Mouse (Mus musculus): ENCODE data around the gene Agr2. TPM values are rescaled to one million over a fixed set of nuclear protein-coding genes. Genes with fewer than 3 reads are reported as not detected.

Gene Agr2
- polyA plus RNA-seq, 1 experiment = not detected

GRCm38 (mm10) chr12:36040571-36041280 is 48.0 kb downstream of the Agr2 start:
- WGBS = 34% methylated on average over 10 of the region's 10 CpGs
- peak overlapping the region; percentile 46 for H3K4me3 ChIP-seq (replicated peaks; ENCODE audit: control insufficient read depth, low read depth, low read length)
- peaks cover 5% of the 10 kb centered on the region for H3K4me1 ChIP-seq (ENCODE audit: control insufficient read depth, insufficient read depth, low read length)
- H3K27ac ChIP-seq (ENCODE audit: control insufficient read depth, insufficient read depth, low read depth, low read length, poor library complexity) = peak overlapping the region; percentile 51; the same call in 1 of the 2 replicates
- TF ChIP-seq POLR2A (IDR thresholded peaks at IDR 0.05; ENCODE audit: borderline replicate concordance, control insufficient read depth, low read depth, low read length) (no peak), CTCF (IDR thresholded peaks at IDR 0.05; ENCODE audit: control insufficient read depth, insufficient read depth, low read length) (no peak)

GRCm38 (mm10) chr12:36041281-36041589 is 48.5 kb downstream of the Agr2 start:
- peak overlapping the region; percentile 51; the same call in 1 of the 2 replicates for H3K27ac ChIP-seq (ENCODE audit: control insufficient read depth, insufficient read depth, low read depth, low read length, poor library complexity)
- no peak for TF ChIP-seq CTCF (IDR thresholded peaks at IDR 0.05; ENCODE audit: control insufficient read depth, insufficient read depth, low read length)
- TF ChIP-seq POLR2A (IDR thresholded peaks at IDR 0.05; ENCODE audit: borderline replicate concordance, control insufficient read depth, low read depth, low read length) = no peak

GRCm38 (mm10) chr12:36041703-36042347 is 49.1 kb downstream of the Agr2 start:
- TF ChIP-seq CTCF (IDR thresholded peaks at IDR 0.05; ENCODE audit: control insufficient read depth, insufficient read depth, low read length) = no peak
- TF ChIP-seq POLR2A (IDR thresholded peaks at IDR 0.05; ENCODE audit: borderline replicate concordance, control insufficient read depth, low read depth, low read length) = no peak
- under 1% methylated on average over 50 of the region's 50 CpGs for WGBS
- Histone ChIP-seq H3K4me1 (ENCODE audit: control insufficient read depth, insufficient read depth, low read length) (peaks cover 1% of the 10 kb centered on the region), H3K4me3 (replicated peaks; ENCODE audit: control insufficient read depth, low read depth, low read length) (peak overlapping the region; percentile 74), H3K27ac (ENCODE audit: control insufficient read depth, insufficient read depth, low read depth, low read length, poor library complexity) (peak overlapping the region; percentile 52)

More at GRCm38 (mm10) chr12:36041281-36041589, 48.5 kb downstream of the Agr2 start:
- 6% methylated on average over 4 of the region's 4 CpGs for WGBS
- Histone ChIP-seq H3K4me3 (replicated peaks; ENCODE audit: control insufficient read depth, low read depth, low read length) (peak overlapping the region; percentile 46), H3K4me1 (ENCODE audit: control insufficient read depth, insufficient read depth, low read length) (peaks cover 4% of the 10 kb centered on the region)

GRCm38 (mm10) chr12:36042348-36042778 is 49.7 kb downstream of the Agr2 start, which contains the start of gene Tspan13:
Gene Tspan13, minus strand, starts transcription at chr12:36042500.
- Histone ChIP-seq H3K4me1 (ENCODE audit: control insufficient read depth, insufficient read depth, low read length) (no peaks in the 10 kb centered on the region; the same call in 1 of the 2 replicates), H3K4me3 (replicated peaks; ENCODE audit: control insufficient read depth, low read depth, low read length) (peak within 1 kb of the TSS; percentile 74), H3K27ac (ENCODE audit: control insufficient read depth, insufficient read depth, low read depth, low read length, poor library complexity) (peak within 1 kb of the TSS; percentile 52)
- TF ChIP-seq CTCF (IDR thresholded peaks at IDR 0.05; ENCODE audit: control insufficient read depth, insufficient read depth, low read length) (no peak), POLR2A (IDR thresholded peaks at IDR 0.05; ENCODE audit: borderline replicate concordance, control insufficient read depth, low read depth, low read length) (peak; percentile 86; the same call in 1 of the 2 replicates)
- WGBS = under 1% methylated on average over 35 of the region's 35 CpGs

- Histone ChIP-seq H3K4me3 (replicated peaks; ENCODE audit: control insufficient read depth, low read depth, low read length) (no peak overlapping the region), H3K4me1 (ENCODE audit: control insufficient read depth, insufficient read depth, low read length) (no peaks in the 10 kb centered on the region; the same call in 1 of the 2 replicates), H3K27ac (ENCODE audit: control insufficient read depth, insufficient read depth, low read depth, low read length, poor library complexity) (no peak overlapping the region)
- TF ChIP-seq POLR2A (IDR thresholded peaks at IDR 0.05; ENCODE audit: borderline replicate concordance, control insufficient read depth, low read depth, low read length) (no peak), CTCF (IDR thresholded peaks at IDR 0.05; ENCODE audit: control insufficient read depth, insufficient read depth, low read length) (no peak)
- WGBS = 70% methylated on average over 2 of the region's 2 CpGs
These were observed 52.0 kb downstream of the Agr2 start for GRCm38 (mm10) chr12:36044691-36045090.

- no peak for TF ChIP-seq POLR2A (IDR thresholded peaks at IDR 0.05; ENCODE audit: borderline replicate concordance, control insufficient read depth, low read depth, low read length)
- TF ChIP-seq CTCF (IDR thresholded peaks at IDR 0.05; ENCODE audit: control insufficient read depth, insufficient read depth, low read length) = no peak
- WGBS = 4% methylated on average over 5 of the region's 5 CpGs
- no peak overlapping the region for H3K4me3 ChIP-seq (replicated peaks; ENCODE audit: control insufficient read depth, low read depth, low read length)
- H3K4me1 ChIP-seq (ENCODE audit: control insufficient read depth, insufficient read depth, low read length) = no peaks in the 10 kb centered on the region; the same call in 1 of the 2 replicates
- no peak overlapping the region for H3K27ac ChIP-seq (ENCODE audit: control insufficient read depth, insufficient read depth, low read depth, low read length, poor library complexity)
These were observed 53.5 kb downstream of the Agr2 start for GRCm38 (mm10) chr12:36046196-36046595.

GRCm38 (mm10) chr12:36047593-36047992 is 54.9 kb downstream of the Agr2 start:
- no peak for TF ChIP-seq CTCF (IDR thresholded peaks at IDR 0.05; ENCODE audit: control insufficient read depth, insufficient read depth, low read length)
- TF ChIP-seq POLR2A (IDR thresholded peaks at IDR 0.05; ENCODE audit: borderline replicate concordance, control insufficient read depth, low read depth, low read length) = no peak
- Histone ChIP-seq H3K4me3 (replicated peaks; ENCODE audit: control insufficient read depth, low read depth, low read length) (no peak overlapping the region), H3K4me1 (ENCODE audit: control insufficient read depth, insufficient read depth, low read length) (no peaks in the 10 kb centered on the region; the same call in 1 of the 2 replicates), H3K27ac (ENCODE audit: control insufficient read depth, insufficient read depth, low read depth, low read length, poor library complexity) (no peak overlapping the region)
- WGBS = 84% methylated on average over 2 of the region's 2 CpGs

GRCm38 (mm10) chr12:36050276-36050675 is 57.6 kb downstream of the Agr2 start:
- H3K27ac ChIP-seq (ENCODE audit: control insufficient read depth, insufficient read depth, low read depth, low read length, poor library complexity) = no peak overlapping the region
- H3K4me1 ChIP-seq (ENCODE audit: control insufficient read depth, insufficient read depth, low read length) = no peaks in the 10 kb centered on the region; the same call in 1 of the 2 replicates
- TF ChIP-seq CTCF (IDR thresholded peaks at IDR 0.05; ENCODE audit: control insufficient read depth, insufficient read depth, low read length) (no peak), POLR2A (IDR thresholded peaks at IDR 0.05; ENCODE audit: borderline replicate concordance, control insufficient read depth, low read depth, low read length) (no peak)
- WGBS = 80% methylated on average over 1 of the region's 1 CpGs
- H3K4me3 ChIP-seq (replicated peaks; ENCODE audit: control insufficient read depth, low read depth, low read length) = no peak overlapping the region

Other genes with a start within 250 kb of the Agr2 start
- gene Agr3, start 67.3 kb upstream of the Agr2 start, polyA plus RNA-seq (2011; ENCODE audit: insufficient read depth, insufficient read length, low replicate concordance, missing spikeins) = not detected in 2 replicates
- gene Tspan13, start 49.6 kb downstream of the Agr2 start, polyA plus RNA-seq (2011; ENCODE audit: insufficient read depth, insufficient read length, low replicate concordance, missing spikeins) = 18.3 and 22.2 TPM in 2 replicates
- gene Ankmy2, start 164.2 kb downstream of the Agr2 start, polyA plus RNA-seq (2011; ENCODE audit: insufficient read depth, insufficient read length, low replicate concordance, missing spikeins) = 6.9 and 15.3 TPM in 2 replicates
- 25.9 and 26.6 TPM in 2 replicates for gene Bzw2, start 165.2 kb downstream of the Agr2 start, polyA plus RNA-seq (2011; ENCODE audit: insufficient read depth, insufficient read length, low replicate concordance, missing spikeins)

All from bone marrow, adult 2 months (tissue).